Mouse (Mus musculus) liver, embryonic 14.5 days (tissue): Measurements from ENCODE around the gene Disc1. TPM values are rescaled to one million over a fixed set of nuclear protein-coding genes. Genes with fewer than 3 reads are reported as not detected.

ENCODE experiments used
- ATAC-seq: fragments of 200-750 bp; cut with Nextera tagmentation; 2 replicates; pipeline ENCODE4 v1.8.0; 2017; ENCODE audit warnings: moderate number of reproducible peaks, mild to moderate bottlenecking, moderate library complexity; ENCODE audit not compliant: insufficient read depth
- DNase-seq, 3 experiments: peaks; one replicate each; pipeline ENCODE4 v3.0.0-alpha.2; 2012 to 2013; ENCODE audit warnings: low read depth in 3 of 3, low spot score in 3 of 3
- H3K27ac ChIP-seq: fragments of 300-500 bp; sonication (generic); 2 replicates; pipeline ENCODE4 v1.5.1; 2014; ENCODE audit warnings: moderate library complexity, mild to moderate bottlenecking, control low read depth, inconsistent platforms
- H3K27me3 ChIP-seq: fragments of 300-500 bp; sonication (generic); 2 replicates; pipeline ENCODE4 v1.6.1; 2014; ENCODE audit warnings: mild to moderate bottlenecking, low read length, moderate library complexity; ENCODE audit not compliant: control insufficient read depth, insufficient read depth
- H3K36me3 ChIP-seq: fragments of 300-500 bp; sonication (generic); replicated peaks from 2 replicates; pipeline ENCODE4 v1.6.1; 2014; ENCODE audit warnings: low read depth; ENCODE audit not compliant: control insufficient read depth, insufficient read depth
- H3K4me1 ChIP-seq, 2 experiments: fragments of 200-500 bp in 1 of 2; fragments of 300-500 bp in 1 of 2; sonication (generic) in 1 of 2; replicated peaks; 2 replicates each; pipeline ENCODE4 v1.6.1; 2012 to 2014; ENCODE audit warnings: antibody characterized with exemption in 1 of 2, inconsistent platforms in 1 of 2, low read length in 1 of 2; ENCODE audit not compliant: control insufficient read depth in 2 of 2, insufficient read depth in 2 of 2
- H3K4me2 ChIP-seq: fragments of 300-500 bp; sonication (generic); 2 replicates; pipeline ENCODE4 v1.6.1; 2014; ENCODE audit warnings: low read depth, mild to moderate bottlenecking, control low read depth, moderate library complexity
- H3K4me3 ChIP-seq, 2 experiments: fragments of 200-500 bp in 1 of 2; fragments of 300-500 bp in 1 of 2; sonication (generic) in 1 of 2; 2 replicates each; pipeline ENCODE4 v1.5.1; 2012 to 2014; ENCODE audit warnings: low read depth in 2 of 2, low read length in 2 of 2, mild to moderate bottlenecking in 2 of 2, control low read depth in 1 of 2, inconsistent platforms in 1 of 2, moderate library complexity in 1 of 2; ENCODE audit not compliant: insufficient read depth in 1 of 2
- H3K9ac ChIP-seq: fragments of 300-500 bp; sonication (generic); replicated peaks from 2 replicates; pipeline ENCODE4 v1.6.1; 2014; ENCODE audit warnings: mild to moderate bottlenecking, control low read depth, moderate library complexity
- H3K9me3 ChIP-seq: fragments of 300-500 bp; sonication (generic); 2 replicates; pipeline ENCODE4 v1.6.1; 2016; ENCODE audit warnings: low read length, mixed read lengths; ENCODE audit not compliant: control insufficient read depth
- CTCF ChIP-seq: IDR thresholded peaks from 2 replicates; pipeline ENCODE4 v1.5.1; 2016; ENCODE audit warnings: antibody characterized with exemption, low read depth, control low read depth
- EP300 ChIP-seq: IDR thresholded peaks from 2 replicates; pipeline ENCODE4 v1.6.1; 2016; ENCODE audit warnings: antibody characterized with exemption, low read depth
- WGBS: fragments of 180-500 bp; shearing (Covaris S2); extraction: QIAGEN DNeasy Blood & Tissue Kit; methylation state at CpG from one replicate; pipeline ENCODE4 v1.1.7; 2014; ENCODE audit not compliant: insufficient replicate concordance; 5-methylcytosine and 5-hydroxymethylcytosine counted together
- microRNA-seq: library from miRNA; unstranded; fragments of <30 nt; microRNA quantifications from one replicate; pipeline ENCODE4, GENCODE M21; 2016
- polyA plus RNA-seq, 2 experiments: library from polyadenylated mRNA; depleted of rRNA in 1 of 2; stranded (reverse) in 1 of 2; unstranded in 1 of 2; fragments of >200 nt; fragmentation: Nextera tagmentation in 1 of 2; extraction: Ambion mirVana in 1 of 2; gene quantifications; 2 replicates each; pipeline versions ENCODE4 v1.2.1 to v1.2.3; 2012 to 2014

The Disc1 gene
- polyA plus RNA-seq, 2 experiments, result 0.11 to 0.17 TPM

DNA sequence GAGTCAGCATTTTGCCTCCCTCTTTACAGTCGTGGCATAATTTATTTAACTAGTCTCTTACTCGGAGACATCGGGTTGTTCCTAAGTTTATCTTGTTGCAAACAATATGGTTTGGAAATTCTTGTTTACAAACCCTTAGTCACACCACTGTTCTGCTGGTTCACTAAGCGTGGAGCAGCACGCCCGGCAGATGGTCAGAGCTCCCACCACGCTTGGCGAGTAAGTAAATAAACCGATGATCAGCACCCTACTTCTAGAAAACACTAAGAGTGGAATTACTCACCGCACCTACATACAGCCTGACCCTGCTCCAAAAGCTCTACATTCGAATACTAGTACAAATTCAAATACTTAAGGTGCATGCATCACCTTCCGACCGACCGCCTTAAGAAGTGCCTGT lies 256.0 kb downstream of the Disc1 start:
- TF ChIP-seq EP300 (no peak), CTCF (no peak)
- DNase-seq, result no peak
- no peak for ATAC-seq
- no peak overlapping the region for H3K4me2 ChIP-seq
- H3K9ac ChIP-seq, result no peak overlapping the region
- no peaks in the 10 kb centered on the region for H3K36me3 ChIP-seq
- H3K27me3 ChIP-seq, result no peaks in the 10 kb centered on the region
- H3K9me3 ChIP-seq, result no peaks in the 10 kb centered on the region
- no peak overlapping the region for H3K4me3 ChIP-seq
- H3K4me1 ChIP-seq, result peaks cover 0 to 4% of the 10 kb centered on the region in 2 experiments; a peak in 1 of 4 replicates
- H3K27ac ChIP-seq, result no peak overlapping the region
- WGBS, result 69% methylated on average over 14 of the region's 14 CpGs

Small RNAs within 50 kb of the gene (microRNA-seq; reads per million reads assigned to microRNA genes)
- gene Gm22197, result not detected

Other genes with a start within 250 kb of the Disc1 start
- gene Gnpat, start 191.2 kb upstream of the Disc1 start, polyA plus RNA-seq (2012; rRNA removed), result 23.3 and 35.7 TPM in 2 replicates
- 39.0 and 39.6 TPM in 2 replicates for gene Gnpat, start 191.2 kb upstream of the Disc1 start, polyA plus RNA-seq (2014; fragmentation: Nextera tagmentation; extraction: Ambion mirVana)
- gene 2810004N23Rik, start 191.1 kb upstream of the Disc1 start, polyA plus RNA-seq (2012; rRNA removed), result 8.9 and 13.5 TPM in 2 replicates
- gene 2810004N23Rik, start 191.1 kb upstream of the Disc1 start, polyA plus RNA-seq (2014; fragmentation: Nextera tagmentation; extraction: Ambion mirVana), result 17.9 and 18.2 TPM in 2 replicates
- 2.6 and 3.7 TPM in 2 replicates for gene Exoc8, start 156.5 kb upstream of the Disc1 start, polyA plus RNA-seq (2012; rRNA removed)
- gene Exoc8, start 156.5 kb upstream of the Disc1 start, polyA plus RNA-seq (2014; fragmentation: Nextera tagmentation; extraction: Ambion mirVana), result 2.4 and 2.6 TPM in 2 replicates
- gene Sprtn, start 156.3 kb upstream of the Disc1 start, polyA plus RNA-seq (2012; rRNA removed), result 4.8 and 7.0 TPM in 2 replicates
- gene Sprtn, start 156.3 kb upstream of the Disc1 start, polyA plus RNA-seq (2014; fragmentation: Nextera tagmentation; extraction: Ambion mirVana), result 4.9 and 5.0 TPM in 2 replicates
- gene Egln1, start 104.9 kb upstream of the Disc1 start, polyA plus RNA-seq (2012; rRNA removed), result 4.2 and 5.5 TPM in 2 replicates
- gene Egln1, start 104.9 kb upstream of the Disc1 start, polyA plus RNA-seq (2014; fragmentation: Nextera tagmentation; extraction: Ambion mirVana), result 3.3 and 3.9 TPM in 2 replicates
- gene Tsnax, start 41.2 kb upstream of the Disc1 start, polyA plus RNA-seq (2012; rRNA removed), result 21.5 and 31.3 TPM in 2 replicates
- 41.1 and 43.3 TPM in 2 replicates for gene Tsnax, start 41.2 kb upstream of the Disc1 start, polyA plus RNA-seq (2014; fragmentation: Nextera tagmentation; extraction: Ambion mirVana)